In genomic region chr7:66375736-66376135, GRCm38 (mm10) we compare ENCODE assay signal across 26 mouse cellular contexts. TPM values are rescaled to one million over a fixed set of nuclear protein-coding genes. Genes with fewer than 3 reads are reported as not detected.
DNase-seq lines count a peak whose midpoint lies in the region; ATAC-seq lines count a peak whose summit lies in the region.
"Had no signal": no experiment of that assay in that cellular context is flagged by ENCODE, and none has a peak within 500 bp of the region (broad histone marks: within the 10 kb centered on the region; RNA-seq: fewer than 3 reads in every experiment).

No protein-coding gene starts in this region.

- H3K27me3 ChIP-seq in lung, embryonic 15.5 days, result no peaks in the 10 kb centered on the region
- no peaks in the 10 kb centered on the region for H3K27me3 ChIP-seq in embryonic facial prominence, embryonic 10.5 days (replicated peaks; ENCODE audit: low read depth, poor library complexity, severe bottlenecking)
- no peaks in the 10 kb centered on the region for H3K27me3 ChIP-seq in stomach, embryonic 16.5 days (ENCODE audit: control insufficient read depth, insufficient read depth, low read length)
- no peaks in the 10 kb centered on the region for H3K27me3 ChIP-seq in intestine, embryonic 16.5 days (replicated peaks; ENCODE audit: control insufficient read depth, insufficient read depth, low read length)
- H3K27me3 ChIP-seq: forebrain, embryonic 13.5 days; limb, embryonic 15.5 days; neural tube, embryonic 13.5 days had no signal

- WGBS in lung, embryonic 15.5 days, result 80% methylated on average over 4 of the region's 4 CpGs
- WGBS in embryonic facial prominence, embryonic 10.5 days, result 81% methylated on average over 4 of the region's 4 CpGs
- WGBS in stomach, embryonic 16.5 days, result 68% methylated on average over 4 of the region's 4 CpGs
- 84% methylated on average over 4 of the region's 4 CpGs for WGBS in intestine, embryonic 16.5 days

- ATAC-seq in lung, embryonic 15.5 days (ENCODE audit: borderline replicate concordance, extremely low read depth, low FRiP score, low TSS enrichment), result peak; percentile 13; the same call in 1 of the 2 replicates
- ATAC-seq in stomach, embryonic 16.5 days (ENCODE audit: insufficient read depth, low FRiP score), result no peak
- no peak for ATAC-seq in intestine, embryonic 16.5 days
- ATAC-seq: forebrain, embryonic 13.5 days; hindbrain, embryonic 16.5 days; liver, postnatal 0 days had no signal

- peak overlapping the region; percentile 85 for H3K27ac ChIP-seq in lung, embryonic 15.5 days
- H3K27ac ChIP-seq in embryonic facial prominence, embryonic 10.5 days (replicated peaks), result peak overlapping the region; percentile 67
- H3K27ac ChIP-seq in stomach, embryonic 16.5 days (ENCODE audit: low read length), result peak overlapping the region; percentile 86
- no peak overlapping the region for H3K27ac ChIP-seq in intestine, embryonic 16.5 days (ENCODE audit: low read length)
- H3K27ac ChIP-seq: forebrain, embryonic 13.5 days; limb, embryonic 15.5 days; neural tube, embryonic 13.5 days had no signal

- peak overlapping the region; percentile 28; the same call in 1 of the 2 replicates for H3K4me2 ChIP-seq in lung, embryonic 15.5 days
- H3K4me2 ChIP-seq in stomach, embryonic 16.5 days (ENCODE audit: low read depth, low read length), result peak overlapping the region; percentile 38; the same call in 1 of the 2 replicates
- no peak overlapping the region for H3K4me2 ChIP-seq in intestine, embryonic 16.5 days (ENCODE audit: low read depth, low read length)
- H3K4me2 ChIP-seq: forebrain, embryonic 13.5 days; heart, embryonic 11.5 days; limb, embryonic 15.5 days; neural tube, embryonic 13.5 days had no signal

- H3K4me3 ChIP-seq in lung, embryonic 15.5 days, result no peak overlapping the region
- no peak overlapping the region for H3K4me3 ChIP-seq in embryonic facial prominence, embryonic 10.5 days
- H3K4me3 ChIP-seq in stomach, embryonic 16.5 days (replicated peaks; ENCODE audit: low read length), result no peak overlapping the region
- H3K4me3 ChIP-seq in intestine, embryonic 16.5 days (ENCODE audit: low read length), result no peak overlapping the region
- H3K4me3 ChIP-seq: forebrain, embryonic 13.5 days; limb, embryonic 15.5 days; neural tube, embryonic 13.5 days had no signal

- no peak overlapping the region for H3K9ac ChIP-seq in lung, embryonic 15.5 days
- H3K9ac ChIP-seq in stomach, embryonic 16.5 days (ENCODE audit: low read length), result peak overlapping the region; percentile 55
- no peak overlapping the region for H3K9ac ChIP-seq in intestine, embryonic 16.5 days (ENCODE audit: low read depth, low read length)
- H3K9ac ChIP-seq: forebrain, embryonic 13.5 days; limb, embryonic 15.5 days; liver, postnatal 0 days; neural tube, embryonic 13.5 days had no signal

- H3K9me3 ChIP-seq in lung, embryonic 15.5 days, result no peaks in the 10 kb centered on the region
- H3K9me3 ChIP-seq in embryonic facial prominence, embryonic 10.5 days, result no peaks in the 10 kb centered on the region
- H3K9me3 ChIP-seq in stomach, embryonic 16.5 days (replicated peaks; ENCODE audit: control insufficient read depth, low read length), result no peaks in the 10 kb centered on the region
- no peaks in the 10 kb centered on the region for H3K9me3 ChIP-seq in intestine, embryonic 16.5 days (ENCODE audit: control insufficient read depth, low read length)
- H3K9me3 ChIP-seq: forebrain, embryonic 13.5 days; limb, embryonic 15.5 days; neural tube, embryonic 13.5 days had no signal

- peaks cover 6% of the 10 kb centered on the region; the same call in 1 of the 2 replicates for H3K4me1 ChIP-seq in lung, embryonic 15.5 days
- peaks cover 3% of the 10 kb centered on the region; the same call in 1 of the 2 replicates for H3K4me1 ChIP-seq in embryonic facial prominence, embryonic 10.5 days
- H3K4me1 ChIP-seq in stomach, embryonic 16.5 days (ENCODE audit: control insufficient read depth, insufficient read depth, low read length), result peaks cover 10% of the 10 kb centered on the region; the same call in 1 of the 2 replicates
- peaks cover 12% of the 10 kb centered on the region; the same call in 1 of the 2 replicates for H3K4me1 ChIP-seq in intestine, embryonic 16.5 days (ENCODE audit: control insufficient read depth, insufficient read depth, low read length)
- H3K4me1 ChIP-seq: forebrain, embryonic 13.5 days; neural tube, embryonic 13.5 days had no signal

- H3K36me3 ChIP-seq in lung, embryonic 15.5 days, result peaks cover 11% of the 10 kb centered on the region; the same call in 1 of the 2 replicates
- no peaks in the 10 kb centered on the region; the same call in 1 of the 2 replicates for H3K36me3 ChIP-seq in embryonic facial prominence, embryonic 10.5 days (replicated peaks)
- peaks cover 4% of the 10 kb centered on the region; the same call in 1 of the 2 replicates for H3K36me3 ChIP-seq in stomach, embryonic 16.5 days (ENCODE audit: control insufficient read depth, insufficient read depth, low read length)
- H3K36me3 ChIP-seq in intestine, embryonic 16.5 days (ENCODE audit: control insufficient read depth, insufficient read depth, low read length), result no peaks in the 10 kb centered on the region; the same call in 1 of the 2 replicates
- H3K36me3 ChIP-seq: neural tube, embryonic 13.5 days had no signal

- DNase-seq in adrenal gland, postnatal 36 days, result peak; percentile 16 to 38
- no peak for DNase-seq in adrenal gland, postnatal 4 days (ENCODE audit: low spot score in 2 of 2)
- no peak for DNase-seq in lung, postnatal 36 days
- no peak for DNase-seq in embryonic facial prominence, embryonic 10.5 days (ENCODE audit: low spot score)
- no peak for DNase-seq in urinary bladder, postnatal 25 days (ENCODE audit: low spot score)
- DNase-seq: adrenal gland, postnatal 10 days; cerebellum, adult 9-11 months; gastrocnemius, postnatal 25 days; kidney, adult 11 months; liver, postnatal 0 days; right cerebral cortex, postnatal 14 days; thymus, postnatal 36 days had no signal

RNA-seq across cellular contexts. Expression of gene Gm10974, which starts 10.0 kb away (rescaled TPM):
- not detected for total RNA-seq in adrenal gland, postnatal 36 days (2021)
- total RNA-seq in adrenal gland, postnatal 4 days (2021), result not detected
- polyA plus RNA-seq in lung, embryonic 15.5 days (2015; fragmentation: Nextera tagmentation; extraction: Ambion mirVana), result not detected in 2 replicates
- not detected in 2 replicates for polyA plus RNA-seq in embryonic facial prominence, embryonic 10.5 days (2016; fragmentation: Nextera tagmentation; extraction: Ambion mirVana)
- not detected in 2 replicates for polyA plus RNA-seq in stomach, embryonic 16.5 days (2015; fragmentation: Nextera tagmentation; extraction: Ambion mirVana)
- not detected in 2 replicates for polyA plus RNA-seq in intestine, embryonic 16.5 days (2015; fragmentation: Nextera tagmentation; extraction: Ambion mirVana)
- total RNA-seq: adrenal gland, postnatal 10 days; gastrocnemius, postnatal 25 days; heart, postnatal 25 days; layer of hippocampus, postnatal 14 days; left cerebral cortex, postnatal 25 days; monocyte, adult 5-6 weeks had no signal
- polyA plus RNA-seq: forebrain, embryonic 13.5 days; heart, embryonic 11.5 days; hindbrain, embryonic 16.5 days; large intestine, adult 2 months; limb, embryonic 15.5 days; liver, postnatal 0 days; neural tube, embryonic 13.5 days; spleen, adult 2 months had no signal

RNA-seq across cellular contexts. Expression of gene Lrrk1, which starts 12.4 kb away (rescaled TPM):
- 10 to 100 TPM; 15.3 to 15.5 TPM for total RNA-seq in adrenal gland, postnatal 36 days (2021)
- total RNA-seq in adrenal gland, postnatal 4 days (2021), result 10 to 100 TPM; 20.2 to 20.9 TPM
- polyA plus RNA-seq in lung, embryonic 15.5 days (2015; fragmentation: Nextera tagmentation; extraction: Ambion mirVana), result 23.2 and 26.0 TPM in 2 replicates
- 8.5 and 8.7 TPM in 2 replicates for polyA plus RNA-seq in embryonic facial prominence, embryonic 10.5 days (2016; fragmentation: Nextera tagmentation; extraction: Ambion mirVana)
- 19.5 and 21.4 TPM in 2 replicates for polyA plus RNA-seq in stomach, embryonic 16.5 days (2015; fragmentation: Nextera tagmentation; extraction: Ambion mirVana)
- 15.4 and 16.6 TPM in 2 replicates for polyA plus RNA-seq in intestine, embryonic 16.5 days (2015; fragmentation: Nextera tagmentation; extraction: Ambion mirVana)

RNA-seq across cellular contexts. Expression of gene Aldh1a3, which starts 51.6 kb away (rescaled TPM):
- 10 to 100 TPM in 1 of 2 experiments, 1 to 10 TPM in 1; 9.2 to 10.4 TPM for total RNA-seq in adrenal gland, postnatal 36 days (2021)
- 10 to 100 TPM; 19.7 to 19.9 TPM for total RNA-seq in adrenal gland, postnatal 4 days (2021)
- 1.3 TPM in 2 replicates for polyA plus RNA-seq in lung, embryonic 15.5 days (2015; fragmentation: Nextera tagmentation; extraction: Ambion mirVana)
- polyA plus RNA-seq in embryonic facial prominence, embryonic 10.5 days (2016; fragmentation: Nextera tagmentation; extraction: Ambion mirVana), result 39.7 and 47.1 TPM in 2 replicates
- 12.9 and 14.5 TPM in 2 replicates for polyA plus RNA-seq in stomach, embryonic 16.5 days (2015; fragmentation: Nextera tagmentation; extraction: Ambion mirVana)
- 27.0 and 27.4 TPM in 2 replicates for polyA plus RNA-seq in intestine, embryonic 16.5 days (2015; fragmentation: Nextera tagmentation; extraction: Ambion mirVana)

Comparison
In these comparisons a context has a peak if more than half of its experiments do, and no peak if none do; other contexts are left out.
1. DNase-seq: peak in adrenal gland, postnatal 36 days (2 of 2); none in adrenal gland, postnatal 4 days (0 of 2), lung, postnatal 36 days (single experiment), embryonic facial prominence, embryonic 10.5 days (single experiment) and urinary bladder, postnatal 25 days (single experiment).